Mouse (Mus musculus): Measurements from ENCODE around the gene Plcb1. TPM values are rescaled to one million over a fixed set of nuclear protein-coding genes. Genes with fewer than 3 reads are reported as not detected.

The Plcb1 gene
- polyA plus RNA-seq, 1 experiment, result 6.2 TPM

- no peak overlapping the region for H3K4me3 ChIP-seq (replicated peaks; ENCODE audit: extremely low read depth, low read depth, low read length)
- no peak for TF ChIP-seq POLR2A (IDR thresholded peaks at IDR 0.05; ENCODE audit: borderline replicate concordance, extremely low read depth, low read depth, low read length)
- no peak for TF ChIP-seq CTCF (IDR thresholded peaks at IDR 0.05; ENCODE audit: insufficient read depth, low read length)
- 80% methylated on average over 9 of the region's 9 CpGs for WGBS
- peaks cover 3% of the 10 kb centered on the region; the same call in 1 of the 2 replicates for H3K4me1 ChIP-seq (ENCODE audit: control insufficient read depth, insufficient read depth, low read length)
- no peak for DNase-seq
Measured at GRCm38 (mm10) chr2:134920611-134921280, 134.9 kb downstream of the Plcb1 start.

GRCm38 (mm10) chr2:134922636-134923375, 136.9 kb downstream of the Plcb1 start:
- TF ChIP-seq CTCF (IDR thresholded peaks at IDR 0.05; ENCODE audit: insufficient read depth, low read length) (no peak), POLR2A (IDR thresholded peaks at IDR 0.05; ENCODE audit: borderline replicate concordance, extremely low read depth, low read depth, low read length) (no peak)
- 89% methylated on average over 10 of the region's 10 CpGs for WGBS
- DNase-seq, result no peak
- no peaks in the 10 kb centered on the region for H3K4me1 ChIP-seq (ENCODE audit: control insufficient read depth, insufficient read depth, low read length)
- no peak overlapping the region for H3K4me3 ChIP-seq (replicated peaks; ENCODE audit: extremely low read depth, low read depth, low read length)

GRCm38 (mm10) chr2:134924143-134924655, 138.3 kb downstream of the Plcb1 start:
- H3K4me3 ChIP-seq (replicated peaks; ENCODE audit: extremely low read depth, low read depth, low read length), result no peak overlapping the region
- no peak for TF ChIP-seq POLR2A (IDR thresholded peaks at IDR 0.05; ENCODE audit: borderline replicate concordance, extremely low read depth, low read depth, low read length)
- 95% methylated on average over 4 of the region's 4 CpGs for WGBS
- H3K4me1 ChIP-seq (ENCODE audit: control insufficient read depth, insufficient read depth, low read length), result no peaks in the 10 kb centered on the region
- DNase-seq, result no peak

- no peak overlapping the region for H3K4me3 ChIP-seq (replicated peaks; ENCODE audit: extremely low read depth, low read depth, low read length)
- TF ChIP-seq CTCF (IDR thresholded peaks at IDR 0.05; ENCODE audit: insufficient read depth, low read length) (no peak), POLR2A (IDR thresholded peaks at IDR 0.05; ENCODE audit: borderline replicate concordance, extremely low read depth, low read depth, low read length) (no peak)
- 57% methylated on average over 1 of the region's 1 CpGs for WGBS
- H3K4me1 ChIP-seq (ENCODE audit: control insufficient read depth, insufficient read depth, low read length), result no peaks in the 10 kb centered on the region
- no peak for DNase-seq
Measured at GRCm38 (mm10) chr2:134926266-134926665, 140.4 kb downstream of the Plcb1 start.

GRCm38 (mm10) chr2:134927072-134927471, 141.2 kb downstream of the Plcb1 start:
- TF ChIP-seq POLR2A (IDR thresholded peaks at IDR 0.05; ENCODE audit: borderline replicate concordance, extremely low read depth, low read depth, low read length) (no peak), CTCF (IDR thresholded peaks at IDR 0.05; ENCODE audit: insufficient read depth, low read length) (no peak)
- Histone ChIP-seq H3K4me1 (ENCODE audit: control insufficient read depth, insufficient read depth, low read length) (no peaks in the 10 kb centered on the region), H3K4me3 (replicated peaks; ENCODE audit: extremely low read depth, low read depth, low read length) (no peak overlapping the region)
- DNase-seq, result no peak
- WGBS, result 67% methylated on average over 5 of the region's 5 CpGs

DNA sequence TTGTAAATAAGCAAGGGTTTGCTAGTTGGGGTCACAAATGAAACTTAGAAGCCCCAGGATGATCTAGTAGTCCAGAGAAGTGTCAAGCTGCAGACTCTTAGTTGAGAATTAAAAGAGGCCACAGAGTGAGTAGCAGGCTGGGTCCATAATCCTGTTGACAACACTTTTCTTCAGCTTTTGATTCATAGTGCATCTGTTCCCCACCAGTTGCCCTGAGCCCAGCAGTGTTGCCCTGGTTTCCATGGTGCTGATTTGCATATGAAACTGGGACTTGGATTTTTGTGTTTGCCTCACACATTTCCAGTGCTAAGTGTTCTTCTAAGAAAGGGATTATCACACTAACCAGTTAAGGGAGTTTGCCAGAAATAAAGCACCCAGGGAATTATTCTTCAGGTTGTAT, 143.6 kb downstream of the Plcb1 start:
- TF ChIP-seq CTCF (IDR thresholded peaks at IDR 0.05; ENCODE audit: insufficient read depth, low read length) (no peak), POLR2A (IDR thresholded peaks at IDR 0.05; ENCODE audit: borderline replicate concordance, extremely low read depth, low read depth, low read length) (no peak)
- no peak for DNase-seq
- H3K4me3 ChIP-seq (replicated peaks; ENCODE audit: extremely low read depth, low read depth, low read length), result no peak overlapping the region
- H3K4me1 ChIP-seq (ENCODE audit: control insufficient read depth, insufficient read depth, low read length), result no peaks in the 10 kb centered on the region

DNA sequence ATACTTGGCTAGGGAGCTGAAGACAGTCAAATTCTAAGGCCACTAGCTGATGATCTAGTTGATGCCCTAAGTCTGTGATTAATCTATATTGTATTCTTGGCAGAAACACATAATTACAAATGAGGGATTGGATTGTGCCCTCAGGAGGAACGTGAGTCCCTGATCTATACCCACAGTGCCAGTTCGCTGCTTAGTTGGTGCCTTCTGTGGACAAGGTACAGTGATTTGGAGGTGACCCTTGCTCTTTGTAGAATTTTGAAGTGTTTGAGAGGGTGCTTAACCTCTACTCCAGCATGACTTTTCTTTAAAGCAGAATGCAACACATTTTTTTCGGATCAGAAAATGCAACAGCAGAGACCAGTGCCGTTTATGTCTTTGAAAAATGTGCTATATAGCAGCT, 145.1 kb downstream of the Plcb1 start:
- no peak for DNase-seq
- H3K4me1 ChIP-seq (ENCODE audit: control insufficient read depth, insufficient read depth, low read length), result no peaks in the 10 kb centered on the region
- no peak for TF ChIP-seq CTCF (IDR thresholded peaks at IDR 0.05; ENCODE audit: insufficient read depth, low read length)
- no peak for TF ChIP-seq POLR2A (IDR thresholded peaks at IDR 0.05; ENCODE audit: borderline replicate concordance, extremely low read depth, low read depth, low read length)
- no peak overlapping the region for H3K4me3 ChIP-seq (replicated peaks; ENCODE audit: extremely low read depth, low read depth, low read length)
- WGBS, result 68% methylated on average over 4 of the region's 4 CpGs

GRCm38 (mm10) chr2:134931756-134932421, 146.0 kb downstream of the Plcb1 start:
- Histone ChIP-seq H3K4me1 (ENCODE audit: control insufficient read depth, insufficient read depth, low read length) (no peaks in the 10 kb centered on the region), H3K4me3 (replicated peaks; ENCODE audit: extremely low read depth, low read depth, low read length) (no peak overlapping the region)
- WGBS, result 70% methylated on average over 5 of the region's 5 CpGs
- TF ChIP-seq POLR2A (IDR thresholded peaks at IDR 0.05; ENCODE audit: borderline replicate concordance, extremely low read depth, low read depth, low read length), result no peak
- TF ChIP-seq CTCF (IDR thresholded peaks at IDR 0.05; ENCODE audit: insufficient read depth, low read length), result no peak
- DNase-seq, result no peak

DNA sequence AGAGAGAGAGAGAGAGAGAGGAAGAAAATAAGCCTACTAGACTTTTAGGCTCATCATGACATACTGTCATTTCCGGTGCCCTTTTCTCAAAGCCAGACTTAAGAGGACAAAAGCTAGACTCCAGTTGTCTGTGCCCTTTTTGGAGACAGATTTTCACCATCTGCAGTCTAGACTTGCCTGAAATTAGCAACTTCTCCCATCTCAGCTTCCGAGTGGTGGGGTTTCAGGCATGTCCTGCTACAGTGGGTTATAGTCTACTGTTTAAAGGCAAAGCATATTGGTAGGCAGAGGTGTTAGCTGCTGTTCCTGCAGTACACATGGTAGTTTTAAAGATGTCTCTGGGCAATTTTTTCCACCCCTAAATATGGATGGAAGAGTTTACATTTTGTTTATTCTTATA, 149.6 kb downstream of the Plcb1 start:
- Histone ChIP-seq H3K4me3 (replicated peaks; ENCODE audit: extremely low read depth, low read depth, low read length) (no peak overlapping the region), H3K4me1 (ENCODE audit: control insufficient read depth, insufficient read depth, low read length) (no peaks in the 10 kb centered on the region)
- TF ChIP-seq POLR2A (IDR thresholded peaks at IDR 0.05; ENCODE audit: borderline replicate concordance, extremely low read depth, low read depth, low read length) (no peak), CTCF (IDR thresholded peaks at IDR 0.05; ENCODE audit: insufficient read depth, low read length) (no peak)
- WGBS, result 96% methylated on average over 2 of the region's 2 CpGs
- DNase-seq, result no peak

Measured in lung, adult 2 months (tissue).